Mouse (Mus musculus) bone marrow, adult 2 months (tissue): Measurements from ENCODE around the gene Baz2a.

ENCODE experiments used
- CTCF ChIP-seq: fragments of 200-500 bp; IDR thresholded peaks from 2 replicates; pipeline ENCODE4 v1.5.1; 2011; ENCODE audit warnings: low read length, control low read depth; ENCODE audit not compliant: control insufficient read depth, insufficient read depth
- POLR2A ChIP-seq: fragments of 200-500 bp; IDR thresholded peaks from 2 replicates; pipeline ENCODE4 v1.6.1; 2011; ENCODE audit warnings: low read depth, mild to moderate bottlenecking, control low read depth, low read length, borderline replicate concordance; ENCODE audit not compliant: control insufficient read depth

- TF ChIP-seq CTCF (no peak), POLR2A (no peak)
These were observed 52.3 kb downstream of the Baz2a start for GRCm38 (mm10) chr10:128143659-128144058.
